ENCODE assay signal across 10 mouse cellular contexts in genomic region chr11:5498931-5499661, GRCm38 (mm10). TPM values are rescaled to one million over a fixed set of nuclear protein-coding genes. Genes with fewer than 3 reads are reported as not detected.
A peak's percentile ranks its signal among the peaks of the same experiment; 100 is the strongest.
DNase-seq lines count a peak whose midpoint lies in the region; ATAC-seq and TF ChIP-seq lines count a peak whose summit lies in the region.
"Had no signal": no experiment of that assay in that cellular context is flagged by ENCODE, and none has a peak within 500 bp of the region (broad histone marks: within the 10 kb centered on the region; RNA-seq: fewer than 3 reads in every experiment).

No protein-coding gene starts in this region.

- H3K4me1 ChIP-seq in heart, postnatal 0 days (ENCODE audit: control insufficient read depth, insufficient read depth): no peaks in the 10 kb centered on the region
- no peaks in the 10 kb centered on the region for H3K4me1 ChIP-seq in heart, embryonic 11.5 days (ENCODE audit: control insufficient read depth, insufficient read depth, low read length)
- 0 out of 2 replicates have a peak, but pooled peaks cover 3% of the 10 kb centered on the region for H3K4me1 ChIP-seq in embryonic facial prominence, embryonic 15.5 days
- H3K4me1 ChIP-seq in small intestine, adult 2 months (ENCODE audit: control insufficient read depth, insufficient read depth, insufficient read length, low read length): peaks cover 42% of the 10 kb centered on the region
- H3K4me1 ChIP-seq in forebrain, embryonic 15.5 days: no peaks in the 10 kb centered on the region

- peak; percentile 34 for DNase-seq in heart, postnatal 0 days (ENCODE audit: low spot score)
- DNase-seq in kidney, postnatal 36 days: peak; percentile 65 to 74
- DNase-seq in spleen, postnatal 36 days (ENCODE audit: low spot score in 2 of 2): no peak
- DNase-seq: adrenal gland, postnatal 14 days; layer of hippocampus, adult 9-11 months had no signal

- peak overlapping the region; percentile 56 for H3K27ac ChIP-seq in heart, postnatal 0 days (ENCODE audit: low read depth)
- H3K27ac ChIP-seq in heart, embryonic 11.5 days (ENCODE audit: low read depth, low read length): no peak overlapping the region
- 0 out of 2 replicates have a peak overlapping the region, but pooled peaks have one; percentile 51 for H3K27ac ChIP-seq in embryonic facial prominence, embryonic 15.5 days (replicated peaks)
- peak overlapping the region; percentile 93 for H3K27ac ChIP-seq in small intestine, adult 2 months (ENCODE audit: insufficient read depth, low read depth, low read length)
- no peak overlapping the region for H3K27ac ChIP-seq in forebrain, embryonic 15.5 days (replicated peaks)

- H3K4me2 ChIP-seq in heart, postnatal 0 days (ENCODE audit: low read depth, low read length): no peak overlapping the region
- H3K4me2 ChIP-seq in heart, embryonic 11.5 days: no peak overlapping the region
- H3K4me2 ChIP-seq in embryonic facial prominence, embryonic 15.5 days (replicated peaks): no peak overlapping the region
- H3K4me2 ChIP-seq in forebrain, embryonic 15.5 days (replicated peaks): no peak overlapping the region

- no peak for ATAC-seq in heart, postnatal 0 days (ENCODE audit: insufficient read depth, low read depth)
- no peak for ATAC-seq in heart, embryonic 11.5 days (replicated peaks; ENCODE audit: insufficient number of reproducible peaks, low FRiP score, low TSS enrichment)
- peak; percentile 19; the same call in 1 of the 2 replicates for ATAC-seq in embryonic facial prominence, embryonic 15.5 days (ENCODE audit: insufficient number of reproducible peaks, low FRiP score, low TSS enrichment, low read depth)
- ATAC-seq in forebrain, embryonic 15.5 days (replicated peaks): no peak
- no peak for ATAC-seq in frontal cortex, adult (ENCODE audit: low TSS enrichment)

- no peak overlapping the region for H3K4me3 ChIP-seq in heart, postnatal 0 days (ENCODE audit: low read depth, low read length)
- no peak overlapping the region for H3K4me3 ChIP-seq in heart, embryonic 11.5 days (ENCODE audit: low read depth, low read length)
- H3K4me3 ChIP-seq in embryonic facial prominence, embryonic 15.5 days (replicated peaks): no peak overlapping the region
- 0 out of 2 replicates have a peak overlapping the region, but pooled peaks have one; percentile 6 for H3K4me3 ChIP-seq in small intestine, adult 2 months (ENCODE audit: low read depth, low read length)
- H3K4me3 ChIP-seq in forebrain, embryonic 15.5 days: no peak overlapping the region

- TF ChIP-seq EP300 in heart, postnatal 0 days (IDR thresholded peaks at IDR 0.05; ENCODE audit: low read depth): peak; percentile 24; the same call in 1 of the 2 replicates

- no peaks in the 10 kb centered on the region for H3K36me3 ChIP-seq in heart, postnatal 0 days (replicated peaks; ENCODE audit: control insufficient read depth, insufficient read depth, low read length)
- no peaks in the 10 kb centered on the region for H3K36me3 ChIP-seq in heart, embryonic 11.5 days (ENCODE audit: control insufficient read depth, insufficient read depth, low read length)
- no peaks in the 10 kb centered on the region for H3K36me3 ChIP-seq in embryonic facial prominence, embryonic 15.5 days
- H3K36me3 ChIP-seq in small intestine, adult 2 months (ENCODE audit: control insufficient read depth, insufficient read depth, low read length): no peaks in the 10 kb centered on the region
- no peaks in the 10 kb centered on the region for H3K36me3 ChIP-seq in forebrain, embryonic 15.5 days

- TF ChIP-seq POLR2A in small intestine, adult 2 months (IDR thresholded peaks at IDR 0.05; ENCODE audit: low read depth, low read length): no peak

- H3K9ac ChIP-seq in heart, postnatal 0 days (replicated peaks; ENCODE audit: low read depth, low read length): no peak overlapping the region
- H3K9ac ChIP-seq in heart, embryonic 11.5 days (ENCODE audit: low read depth, low read length): no peak overlapping the region
- H3K9ac ChIP-seq in embryonic facial prominence, embryonic 15.5 days: no peak overlapping the region
- no peak overlapping the region for H3K9ac ChIP-seq in forebrain, embryonic 15.5 days (replicated peaks)

- no peak for TF ChIP-seq CTCF in heart, postnatal 0 days (IDR thresholded peaks at IDR 0.05; ENCODE audit: low read depth)
- TF ChIP-seq CTCF in small intestine, adult 2 months (IDR thresholded peaks at IDR 0.05; ENCODE audit: extremely low read depth, insufficient read length, insufficient replicate concordance, low read depth, low read length): no peak

- H3K27me3 ChIP-seq in heart, postnatal 0 days (ENCODE audit: control insufficient read depth, insufficient read depth, low read length): no peaks in the 10 kb centered on the region
- no peaks in the 10 kb centered on the region for H3K27me3 ChIP-seq in heart, embryonic 11.5 days (ENCODE audit: control insufficient read depth, insufficient read depth, low read length)
- no peaks in the 10 kb centered on the region for H3K27me3 ChIP-seq in embryonic facial prominence, embryonic 15.5 days
- no peaks in the 10 kb centered on the region for H3K27me3 ChIP-seq in small intestine, adult 2 months (ENCODE audit: control insufficient read depth, insufficient read depth, low read length)
- H3K27me3 ChIP-seq in forebrain, embryonic 15.5 days: no peaks in the 10 kb centered on the region

- no peaks in the 10 kb centered on the region for H3K9me3 ChIP-seq in heart, postnatal 0 days (replicated peaks; ENCODE audit: control insufficient read depth, low read length)
- H3K9me3 ChIP-seq in heart, embryonic 11.5 days (replicated peaks; ENCODE audit: control insufficient read depth, low read length): no peaks in the 10 kb centered on the region
- H3K9me3 ChIP-seq in embryonic facial prominence, embryonic 15.5 days (replicated peaks): no peaks in the 10 kb centered on the region
- H3K9me3 ChIP-seq in forebrain, embryonic 15.5 days: no peaks in the 10 kb centered on the region

- WGBS in heart, postnatal 0 days: 64% methylated on average over 13 of the region's 13 CpGs
- WGBS in heart, embryonic 11.5 days (ENCODE audit: insufficient replicate concordance): 69% methylated on average over 13 of the region's 13 CpGs
- 67% methylated on average over 13 of the region's 13 CpGs for WGBS in embryonic facial prominence, embryonic 15.5 days
- 23% methylated on average over 13 of the region's 13 CpGs for WGBS in small intestine, adult 2 months
- 78% methylated on average over 13 of the region's 13 CpGs for WGBS in forebrain, embryonic 15.5 days

RNA-seq across cellular contexts. Expression of gene Xbp1, which starts 21.4 kb away (rescaled TPM):
- total RNA-seq in heart, postnatal 0 days (2014; rRNA removed; ENCODE audit: low replicate concordance): 84.9 and 90.7 TPM in 2 replicates
- 70.7 and 96.1 TPM in 2 replicates for polyA plus RNA-seq in heart, postnatal 0 days (2015; fragmentation: Nextera tagmentation; extraction: Ambion mirVana)
- polyA plus RNA-seq in heart, embryonic 11.5 days (2014; fragmentation: Nextera tagmentation; extraction: Ambion mirVana): 141 and 145 TPM in 2 replicates
- 209 and 218 TPM in 2 replicates for polyA plus RNA-seq in embryonic facial prominence, embryonic 15.5 days (2015; fragmentation: Nextera tagmentation; extraction: Ambion mirVana)
- polyA plus RNA-seq in small intestine, adult 2 months (2012; rRNA removed): 79.2 and 124 TPM in 2 replicates
- 128 and 135 TPM in 2 replicates for polyA plus RNA-seq in forebrain, embryonic 15.5 days (2015; fragmentation: Nextera tagmentation; extraction: Ambion mirVana)

RNA-seq across cellular contexts. Expression of gene Ccdc117, which starts 42.9 kb away (rescaled TPM):
- total RNA-seq in heart, postnatal 0 days (2014; rRNA removed; ENCODE audit: low replicate concordance): 9.7 and 12.5 TPM in 2 replicates
- 7.3 and 8.2 TPM in 2 replicates for polyA plus RNA-seq in heart, postnatal 0 days (2015; fragmentation: Nextera tagmentation; extraction: Ambion mirVana)
- 14.4 and 17.8 TPM in 2 replicates for polyA plus RNA-seq in heart, embryonic 11.5 days (2014; fragmentation: Nextera tagmentation; extraction: Ambion mirVana)
- polyA plus RNA-seq in embryonic facial prominence, embryonic 15.5 days (2015; fragmentation: Nextera tagmentation; extraction: Ambion mirVana): 17.7 and 19.2 TPM in 2 replicates
- polyA plus RNA-seq in small intestine, adult 2 months (2012; rRNA removed): 2.2 and 2.9 TPM in 2 replicates
- polyA plus RNA-seq in forebrain, embryonic 15.5 days (2015; fragmentation: Nextera tagmentation; extraction: Ambion mirVana): 15.4 and 15.8 TPM in 2 replicates

RNA-seq across cellular contexts. Expression of gene Znrf3, which starts 54.4 kb away (rescaled TPM):
- 7.0 and 14.4 TPM in 2 replicates for total RNA-seq in heart, postnatal 0 days (2014; rRNA removed; ENCODE audit: low replicate concordance)
- 5.7 and 6.4 TPM in 2 replicates for polyA plus RNA-seq in heart, postnatal 0 days (2015; fragmentation: Nextera tagmentation; extraction: Ambion mirVana)
- 7.3 and 9.3 TPM in 2 replicates for polyA plus RNA-seq in heart, embryonic 11.5 days (2014; fragmentation: Nextera tagmentation; extraction: Ambion mirVana)
- polyA plus RNA-seq in embryonic facial prominence, embryonic 15.5 days (2015; fragmentation: Nextera tagmentation; extraction: Ambion mirVana): 15.9 and 16.9 TPM in 2 replicates
- polyA plus RNA-seq in small intestine, adult 2 months (2012; rRNA removed): 2.7 and 4.1 TPM in 2 replicates
- 6.9 and 7.4 TPM in 2 replicates for polyA plus RNA-seq in forebrain, embryonic 15.5 days (2015; fragmentation: Nextera tagmentation; extraction: Ambion mirVana)

Comparison
In these comparisons a context has a peak if more than half of its experiments do, and no peak if none do; other contexts are left out.
1. H3K27ac ChIP-seq: peak in heart, postnatal 0 days (single experiment), embryonic facial prominence, embryonic 15.5 days (single experiment) and small intestine, adult 2 months (single experiment); none in heart, embryonic 11.5 days (single experiment) and forebrain, embryonic 15.5 days (single experiment).
2. DNase-seq: peak in heart, postnatal 0 days (single experiment) and kidney, postnatal 36 days (2 of 2); none in spleen, postnatal 36 days (0 of 2).